Mouse (Mus musculus) granulocyte monocyte progenitor cell, adult 5-6 weeks (primary cell): Measurements from ENCODE around the gene Fbxw22. TPM values are rescaled to one million over a fixed set of nuclear protein-coding genes. Genes with fewer than 3 reads are reported as not detected.
"Not testable (repeated sequence)": the region's sequence is repeated elsewhere in the genome, so short reads cannot be mapped to it uniquely, and the experiment has no call there.

Source experiments
- ATAC-seq: replicated peaks from 2 replicates; pipeline ENCODE4 v1.8.0; 2016; ENCODE audit warnings: mild to moderate bottlenecking, moderate TSS enrichment, inconsistent platforms; ENCODE audit not compliant: poor library complexity, severe bottlenecking
- total RNA-seq, 2 experiments: library from RNA; stranded (forward) in 1 of 2; stranded (reverse) in 1 of 2; fragments of 200-712, 200-1000 nt in 1 of 2; fragments of >200 nt in 1 of 2; fragmentation: Nextera tagmentation in 1 of 2; gene quantifications; 2 replicates each; pipeline ENCODE4 v1.2.3; 2014 to 2017

Gene Fbxw22
- total RNA-seq (2014; fragmentation: Nextera tagmentation) (not detected in 2 replicates), total RNA-seq (2017) (not detected in 2 replicates)

- not testable (repeated sequence) for ATAC-seq
Measured at GRCm38 (mm10) chr9:109404196-109404595, at the start of gene Fbxw22. Gene Fbxw22, minus strand, starts transcription at chr9:109404296.

- no peak for ATAC-seq
Measured at GRCm38 (mm10) chr9:109449040-109449439, 44.9 kb upstream of the Fbxw22 start, which contains the start of gene Fbxw16. Gene Fbxw16, minus strand, starts transcription at chr9:109449140.

GRCm38 (mm10) chr9:109432956-109433355 lies 28.9 kb upstream of the Fbxw22 start:
- no peak for ATAC-seq

GRCm38 (mm10) chr9:109339559-109339958 lies 64.5 kb downstream of the Fbxw22 start, which contains the start of gene Fbxw28:
Gene Fbxw28, minus strand, starts transcription at chr9:109339659.
- ATAC-seq = not testable (repeated sequence)

Other genes starting within 250 kb of the Fbxw22 start
- gene Fbxw21, start 242.3 kb downstream of the Fbxw22 start, total RNA-seq (2014; fragmentation: Nextera tagmentation) = not detected in 2 replicates
- not detected in 2 replicates for gene Fbxw21, start 242.3 kb downstream of the Fbxw22 start, total RNA-seq (2017)
- not detected in 2 replicates for gene Fbxw13, start 208.3 kb downstream of the Fbxw22 start, total RNA-seq (2014; fragmentation: Nextera tagmentation)
- gene Fbxw13, start 208.3 kb downstream of the Fbxw22 start, total RNA-seq (2017) = not detected in 2 replicates
- not detected in 2 replicates for gene Fbxw20, start 169.5 kb downstream of the Fbxw22 start, total RNA-seq (2014; fragmentation: Nextera tagmentation)
- not detected in 2 replicates for gene Fbxw20, start 169.5 kb downstream of the Fbxw22 start, total RNA-seq (2017)
- gene Fbxw14, start 116.6 kb downstream of the Fbxw22 start, total RNA-seq (2014; fragmentation: Nextera tagmentation) = not detected in 2 replicates
- not detected in 2 replicates for gene Fbxw14, start 116.6 kb downstream of the Fbxw22 start, total RNA-seq (2017)
- not detected in 2 replicates for gene Fbxw28, start 64.6 kb downstream of the Fbxw22 start, total RNA-seq (2014; fragmentation: Nextera tagmentation)
- gene Fbxw28, start 64.6 kb downstream of the Fbxw22 start, total RNA-seq (2017) = not detected in 2 replicates
- not detected in 2 replicates for gene Fbxw16, start 44.8 kb upstream of the Fbxw22 start, total RNA-seq (2014; fragmentation: Nextera tagmentation)
- gene Fbxw16, start 44.8 kb upstream of the Fbxw22 start, total RNA-seq (2017) = not detected in 2 replicates
- gene Fbxw19, start 91.6 kb upstream of the Fbxw22 start, total RNA-seq (2014; fragmentation: Nextera tagmentation) = not detected in 2 replicates
- not detected in 2 replicates for gene Fbxw19, start 91.6 kb upstream of the Fbxw22 start, total RNA-seq (2017)
- gene Fbxw15, start 164.0 kb upstream of the Fbxw22 start, total RNA-seq (2014; fragmentation: Nextera tagmentation) = not detected in 2 replicates
- gene Fbxw15, start 164.0 kb upstream of the Fbxw22 start, total RNA-seq (2017) = not detected in 2 replicates
- gene Fbxw24, start 221.8 kb upstream of the Fbxw22 start, total RNA-seq (2014; fragmentation: Nextera tagmentation) = not detected in 2 replicates
- not detected in 2 replicates for gene Fbxw24, start 221.8 kb upstream of the Fbxw22 start, total RNA-seq (2017)